Mouse (Mus musculus): ENCODE results near the gene Hist1h2bj.
"Not testable (repeated sequence)": the region's sequence is repeated elsewhere in the genome, so short reads cannot be mapped to it uniquely, and the experiment has no call there.

The Hist1h2bj gene

DNA sequence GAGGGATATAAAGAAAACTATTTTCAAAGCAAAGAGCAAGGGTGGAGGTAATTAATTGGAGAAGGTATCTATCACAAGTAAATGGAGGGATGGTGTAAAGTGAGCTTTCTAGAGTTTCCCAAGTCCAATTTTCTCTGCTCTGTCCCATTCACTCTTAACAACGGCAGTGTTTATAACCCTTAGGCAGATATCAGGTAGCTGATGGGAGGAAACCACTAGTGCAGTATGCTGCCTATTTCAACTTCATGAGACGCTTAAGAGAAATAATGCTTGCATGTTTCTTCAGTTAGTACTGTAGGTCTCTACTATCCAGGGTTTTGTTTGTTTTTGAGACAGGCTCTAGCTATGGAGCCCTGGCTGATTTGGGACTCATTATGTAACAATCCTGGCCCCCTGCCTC lies 5.6 kb upstream of the Hist1h2bj start:
- in situ Hi-C loops (cut with MboI, MseI) = loop anchor here (5.0 to 10.0 kb wide), 3 partner anchors 315 to 1707 kb away; partner anchors contain the start of genes Hist1h2af, Hist1h2bb, Hist1h2bm and Hist1h3c

DNA sequence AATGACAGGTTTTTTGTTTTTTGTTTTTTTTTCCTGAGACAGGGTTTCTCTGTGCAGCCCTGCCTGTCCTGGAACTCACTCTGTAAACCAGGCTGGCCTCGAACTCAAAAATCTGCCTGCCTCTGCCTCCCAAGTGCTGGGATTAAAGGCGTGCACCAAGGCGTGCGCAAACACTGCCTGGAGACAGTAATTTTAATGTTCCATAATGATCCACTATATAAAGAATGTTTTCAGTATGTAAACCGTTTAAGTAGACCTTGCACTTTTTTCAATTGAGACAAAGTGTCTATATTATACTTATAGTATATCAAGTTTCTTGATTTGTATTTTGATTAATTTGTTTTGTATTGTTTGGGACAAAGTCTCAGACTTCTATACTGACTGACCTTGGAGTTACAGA lies 3.6 kb upstream of the Hist1h2bj start:
- in situ Hi-C loops (cut with MboI, MseI) = loop anchor here (5.0 to 10.0 kb wide), 3 partner anchors 317 to 1705 kb away; partner anchors contain the start of genes Hist1h2af, Hist1h2bb, Hist1h2bm and Hist1h3c

DNA sequence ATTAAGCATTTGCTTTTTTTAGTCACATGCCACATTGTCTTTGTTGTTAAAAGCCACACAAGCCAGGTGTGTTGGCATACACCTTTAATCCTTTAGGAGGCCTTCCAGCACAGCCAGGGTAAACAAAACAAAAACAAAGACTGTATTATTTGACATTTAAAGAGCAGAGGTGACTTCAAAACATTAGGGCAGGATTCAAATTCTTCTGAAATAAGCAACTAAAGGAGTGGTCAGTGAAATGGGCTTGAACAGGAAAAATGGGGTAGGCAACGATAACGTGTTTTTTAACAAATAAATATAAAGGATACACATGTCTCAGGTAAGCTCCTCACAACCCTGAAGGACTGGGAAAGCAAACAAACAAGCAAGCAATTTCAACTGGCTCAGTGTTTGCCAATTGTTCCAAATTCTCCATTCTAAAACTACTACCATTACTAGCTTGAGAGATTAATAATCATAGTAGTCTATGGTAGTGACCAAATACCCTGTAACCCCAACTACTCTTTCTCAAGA lies 3.0 kb upstream of the Hist1h2bj start:
- in situ Hi-C loops (cut with MboI, MseI) = loop anchor here (5.0 to 10.0 kb wide), 3 partner anchors 318 to 1705 kb away; partner anchors contain the start of genes Hist1h2af, Hist1h2bb, Hist1h2bm and Hist1h3c

DNA sequence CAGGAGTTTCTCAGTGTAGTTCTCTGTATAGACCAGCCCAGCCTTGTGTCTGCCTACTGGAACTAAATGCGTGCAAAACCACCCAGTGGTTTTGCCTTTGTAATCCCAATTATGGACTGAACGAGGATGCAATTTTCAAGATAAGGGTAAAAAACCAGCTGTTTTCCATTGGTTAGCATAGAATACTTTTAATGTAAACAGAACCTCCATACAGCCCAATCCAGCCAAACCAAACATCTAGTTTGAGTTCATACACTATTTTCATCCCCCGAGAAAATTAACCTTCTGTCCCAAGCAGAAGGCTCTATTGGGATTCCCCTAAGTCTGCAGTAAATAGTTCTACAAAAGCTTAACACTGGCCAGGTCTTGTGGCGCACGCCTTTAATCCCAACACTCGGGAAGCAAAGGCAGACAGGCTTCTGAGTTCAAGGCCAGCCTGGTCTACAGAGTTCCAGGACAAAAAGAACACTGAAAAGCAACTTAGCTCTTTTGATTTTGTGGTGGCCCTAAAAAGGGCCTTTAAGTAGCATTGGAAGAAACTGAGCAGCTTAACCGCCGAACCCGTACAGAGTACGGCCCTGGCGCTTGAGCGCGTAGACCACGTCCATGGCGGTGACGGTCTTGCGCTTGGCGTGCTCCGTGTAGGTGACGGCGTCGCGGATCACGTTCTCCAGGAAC lies 2.4 kb upstream of the Hist1h2bj start:
- in situ Hi-C loops (cut with MboI, MseI) = no loop called here

DNA sequence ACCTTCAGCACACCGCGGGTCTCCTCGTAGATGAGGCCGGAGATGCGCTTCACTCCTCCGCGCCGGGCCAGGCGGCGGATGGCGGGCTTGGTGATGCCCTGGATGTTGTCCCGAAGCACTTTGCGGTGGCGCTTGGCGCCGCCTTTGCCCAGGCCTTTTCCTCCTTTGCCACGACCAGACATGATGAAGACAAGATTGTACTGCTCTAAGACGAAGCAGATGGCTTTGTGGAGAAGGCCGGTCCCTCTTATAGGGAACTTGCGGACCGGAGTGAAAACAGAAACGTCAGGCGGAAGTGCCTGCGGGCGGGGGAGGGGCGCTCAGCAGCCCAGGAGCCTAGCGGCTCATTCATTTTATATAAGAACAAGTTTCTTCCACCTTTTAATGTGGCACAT lies 1.9 kb upstream of the Hist1h2bj start, which contains the start of gene Hist1h4i:
Gene Hist1h4i, minus strand, starts transcription at position 221 of the 395 bp plus-strand sequence.
- in situ Hi-C loops (cut with MboI, MseI) = not testable (repeated sequence)

DNA sequence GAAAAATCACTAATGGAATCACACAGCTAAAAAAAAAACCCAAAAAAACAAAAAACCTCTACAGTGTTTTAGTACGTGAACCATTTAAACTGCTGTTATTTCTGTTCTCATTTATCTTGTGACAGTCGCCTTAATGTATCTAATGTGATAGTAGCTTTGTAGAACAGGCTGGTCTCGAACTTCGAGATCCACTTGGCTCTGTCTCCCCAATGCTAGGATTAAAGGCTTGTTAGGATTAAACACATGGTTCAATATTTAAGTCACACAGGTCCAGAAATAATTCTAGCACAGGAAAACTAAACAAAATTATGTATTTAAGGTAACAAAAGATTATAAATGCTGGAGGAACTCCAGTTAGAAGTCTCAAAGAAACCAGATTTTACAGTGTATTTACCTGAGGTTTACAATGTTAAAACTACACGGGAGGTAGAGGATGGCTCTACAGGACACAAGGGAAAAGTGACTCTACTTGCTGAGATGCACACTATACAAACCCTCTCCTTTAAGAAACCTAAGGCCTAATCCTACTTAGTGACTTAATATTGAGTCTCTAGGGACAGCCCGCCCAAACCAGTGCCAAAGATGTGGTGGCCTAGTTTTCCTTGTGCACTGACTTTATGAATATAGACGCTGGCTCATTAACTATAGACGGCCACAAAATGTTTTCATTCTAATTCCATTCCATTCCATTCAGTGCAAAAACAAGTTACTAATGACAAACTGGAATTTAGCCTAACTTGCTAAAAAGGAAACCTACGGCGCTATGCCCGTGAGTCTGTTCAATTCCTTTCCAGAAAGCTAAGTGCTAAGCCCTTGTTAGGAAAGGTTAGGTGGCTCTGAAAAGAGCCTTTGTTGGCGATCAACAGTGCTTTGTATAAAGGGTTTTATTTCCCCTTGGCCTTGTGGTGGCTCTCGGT lies 1.1 kb upstream of the Hist1h2bj start:
- in situ Hi-C loops (cut with MboI, MseI) = no loop called here

DNA sequence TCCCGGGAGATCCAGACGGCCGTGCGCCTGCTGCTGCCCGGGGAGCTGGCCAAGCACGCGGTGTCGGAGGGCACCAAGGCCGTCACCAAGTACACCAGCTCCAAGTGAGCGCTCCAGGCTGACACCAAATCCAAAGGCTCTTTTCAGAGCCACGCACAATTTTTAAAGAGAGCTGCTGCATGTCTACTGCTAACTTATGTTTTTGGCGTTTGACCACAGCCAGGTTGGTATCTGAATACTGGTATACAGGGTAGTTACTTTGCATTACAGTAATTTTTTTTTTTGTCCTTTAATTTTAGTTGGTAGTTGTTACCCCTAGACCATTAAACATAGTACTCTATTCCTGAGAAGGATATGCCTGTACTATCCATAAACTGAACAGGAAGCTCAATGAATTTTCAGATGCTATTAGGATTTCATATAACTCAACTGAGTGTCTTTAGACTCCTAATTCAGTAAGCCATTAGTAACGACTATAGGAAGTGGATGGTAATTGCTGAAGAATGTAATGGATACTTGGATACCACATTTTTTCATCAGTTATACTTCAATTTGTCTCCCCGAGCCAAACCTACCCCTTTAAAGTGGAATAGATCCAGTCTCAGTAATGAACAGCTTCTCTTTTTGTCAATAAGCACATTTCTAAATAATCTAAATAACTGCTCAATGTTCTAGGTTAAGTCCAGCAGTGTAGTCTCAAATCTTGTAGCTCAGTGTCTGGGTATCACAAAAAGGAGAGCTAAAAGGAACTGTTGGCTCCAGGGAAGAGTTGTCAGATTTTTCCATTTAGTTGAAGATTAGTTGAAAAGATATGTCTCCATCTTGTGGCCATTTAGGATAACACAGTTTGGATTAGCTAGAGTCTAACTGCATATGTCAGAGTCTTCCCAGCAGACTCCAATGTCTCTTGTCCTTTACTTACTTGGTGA lies 753 bp downstream of the Hist1h2bj start:
- in situ Hi-C loops (cut with MboI, MseI) = no loop called here

DNA sequence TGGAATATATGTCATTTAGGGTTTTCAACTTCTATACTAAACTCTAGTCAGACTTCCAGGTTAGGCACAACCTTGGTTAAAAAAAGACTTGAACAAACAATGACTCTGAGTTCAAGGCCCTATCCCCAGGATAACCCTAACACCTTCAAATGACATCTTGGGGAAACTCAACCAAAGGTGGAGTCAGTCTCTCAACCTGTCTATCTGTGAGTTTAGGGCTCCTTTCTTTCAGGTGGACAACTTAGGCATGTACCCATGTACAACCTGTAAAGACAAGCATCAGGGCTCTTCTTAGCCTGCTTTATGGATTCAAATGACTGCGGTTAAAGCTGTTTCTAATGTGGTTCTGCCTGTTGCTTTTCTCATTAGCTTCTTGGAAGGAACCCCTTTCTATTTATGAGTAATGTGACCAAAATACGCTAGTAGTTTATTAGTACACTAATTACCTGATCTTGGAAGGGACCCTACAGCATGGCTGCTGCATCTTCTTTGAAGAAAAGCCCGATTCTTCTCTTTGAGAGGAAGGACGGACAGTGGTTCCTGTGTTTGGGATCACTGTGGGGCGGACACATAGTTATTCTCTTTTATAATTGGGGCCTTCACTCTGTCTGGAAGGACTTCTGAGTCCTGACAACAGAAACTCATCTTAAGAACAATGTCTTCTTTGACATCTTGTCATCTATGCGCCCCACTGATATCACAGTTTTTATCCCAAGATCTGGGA lies 1.6 kb downstream of the Hist1h2bj start:
- in situ Hi-C loops (cut with MboI, MseI) = no loop called here

DNA sequence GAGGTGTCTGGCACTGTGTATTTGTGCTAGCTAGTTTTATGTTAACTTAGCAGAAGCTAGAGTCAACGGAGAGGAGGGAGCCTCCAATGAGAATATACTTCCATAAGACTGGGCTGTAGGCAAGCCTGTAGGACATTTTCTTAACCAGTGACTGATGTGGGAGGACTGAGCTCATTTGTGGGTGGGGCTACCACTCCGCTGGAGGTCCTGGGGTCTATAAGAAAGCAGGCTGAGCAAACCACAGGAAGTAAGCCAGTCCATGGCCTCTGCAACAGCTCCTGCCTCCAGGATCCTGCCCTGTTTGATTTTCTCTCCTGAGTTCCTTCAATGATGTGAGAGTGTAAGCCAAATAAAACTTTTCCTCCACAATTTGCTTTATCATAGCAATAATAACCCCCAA lies 2.3 kb downstream of the Hist1h2bj start:
- in situ Hi-C loops (cut with MboI, MseI) = no loop called here

DNA sequence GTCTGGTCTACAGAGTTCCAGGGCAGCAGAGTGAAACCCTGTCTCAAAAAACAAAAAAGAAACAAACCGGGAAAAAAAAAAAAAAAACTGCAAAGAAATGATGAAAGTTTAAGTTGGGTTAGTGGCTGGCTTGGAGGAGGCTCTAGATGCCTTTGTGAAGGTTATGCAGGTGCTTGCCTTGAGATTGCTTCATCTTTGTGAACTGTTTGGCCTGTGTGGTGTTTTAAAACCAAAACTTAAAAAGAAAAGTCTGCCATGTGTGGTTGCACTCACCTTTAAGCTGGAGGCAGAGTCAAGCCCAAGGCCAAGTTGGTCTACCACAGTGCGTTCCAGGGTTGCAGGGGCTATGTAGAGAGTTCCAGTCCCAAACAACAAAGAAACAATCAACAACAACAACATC lies 6.0 kb downstream of the Hist1h2bj start:
- in situ Hi-C loops (cut with MboI, MseI) = no loop called here

DNA sequence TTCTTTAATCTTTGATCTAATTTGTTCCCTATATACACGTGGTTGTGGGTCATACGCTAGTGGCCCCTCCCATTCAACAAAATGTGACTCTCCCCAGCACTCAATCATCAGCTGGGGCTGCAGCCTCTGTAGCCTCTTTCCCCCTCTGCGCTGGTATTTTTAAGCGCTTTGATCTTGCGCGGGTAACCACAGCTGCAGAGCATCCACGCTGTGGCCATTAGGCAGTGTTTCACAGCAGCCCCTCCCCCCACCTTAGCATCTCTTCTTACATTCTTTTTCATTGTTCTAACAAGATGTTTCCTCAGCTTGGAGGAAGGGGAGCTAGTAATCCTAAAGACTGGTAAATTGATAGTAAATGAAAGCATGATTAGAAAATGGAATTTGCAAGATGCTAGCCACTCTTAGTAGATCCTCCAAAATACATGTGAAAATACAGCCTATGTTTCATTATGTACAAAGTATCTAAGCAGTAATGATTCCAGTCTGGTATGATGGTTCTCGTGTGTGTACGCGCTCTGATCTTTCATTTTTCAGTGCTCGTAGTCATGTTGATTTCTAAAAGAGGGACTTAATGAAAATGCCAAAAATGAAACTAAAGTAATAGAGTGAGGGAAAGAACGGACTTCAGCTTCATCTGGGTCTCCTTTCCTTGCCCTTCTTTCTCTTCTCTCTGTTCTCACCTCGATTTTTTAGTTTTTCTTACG lies 6.9 kb downstream of the Hist1h2bj start:
- in situ Hi-C loops (cut with MboI, MseI) = loop anchor here (5.0 kb wide), 1 partner anchor 1472 kb away; no protein-coding TSS in a partner anchor

DNA sequence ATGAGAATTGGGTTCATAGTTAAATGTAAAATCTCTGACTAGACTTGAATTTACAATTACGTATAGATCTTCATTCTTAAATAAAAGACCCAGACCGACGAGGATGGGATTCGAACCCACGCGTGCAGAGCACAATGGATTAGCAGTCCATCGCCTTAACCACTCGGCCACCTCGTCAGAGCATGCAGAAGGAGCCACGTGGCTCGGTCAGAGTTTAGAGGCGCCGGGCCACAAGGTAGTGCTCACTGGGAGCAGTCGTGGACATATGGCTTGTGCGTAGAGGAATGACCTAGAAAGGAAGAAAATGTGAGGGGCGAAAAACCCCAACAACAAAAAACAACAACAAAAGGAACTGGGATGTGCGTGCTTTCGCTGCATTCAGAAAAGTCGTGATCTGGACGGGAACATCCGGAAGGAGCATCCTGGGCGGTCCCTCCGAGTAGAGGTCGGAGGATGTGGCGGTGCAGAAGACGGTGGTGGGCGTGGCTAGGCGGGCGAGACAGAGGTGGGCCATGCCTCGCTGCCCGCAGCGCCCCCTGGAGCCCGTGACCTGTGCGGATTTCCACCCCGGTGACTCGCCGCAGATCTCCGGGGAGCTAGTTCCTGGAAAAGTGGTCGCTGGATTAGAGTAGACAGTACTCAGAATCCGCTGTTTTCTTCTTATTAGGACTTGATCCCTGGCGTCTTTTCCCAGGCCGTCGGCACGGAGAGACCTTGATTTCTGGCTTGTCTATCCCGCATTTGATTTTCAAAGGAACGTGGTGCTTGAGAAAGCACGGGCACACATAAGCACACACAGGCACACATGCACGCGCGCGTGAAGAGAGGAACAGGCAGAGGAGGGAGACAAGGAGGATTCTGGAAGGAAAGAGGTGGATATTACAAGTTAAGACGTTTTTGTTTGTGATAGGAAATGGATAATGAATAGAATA lies 7.8 kb downstream of the Hist1h2bj start:
- in situ Hi-C loops (cut with MboI, MseI) = loop anchor here (5.0 kb wide), 1 partner anchor 1471 kb away; no protein-coding TSS in a partner anchor

DNA sequence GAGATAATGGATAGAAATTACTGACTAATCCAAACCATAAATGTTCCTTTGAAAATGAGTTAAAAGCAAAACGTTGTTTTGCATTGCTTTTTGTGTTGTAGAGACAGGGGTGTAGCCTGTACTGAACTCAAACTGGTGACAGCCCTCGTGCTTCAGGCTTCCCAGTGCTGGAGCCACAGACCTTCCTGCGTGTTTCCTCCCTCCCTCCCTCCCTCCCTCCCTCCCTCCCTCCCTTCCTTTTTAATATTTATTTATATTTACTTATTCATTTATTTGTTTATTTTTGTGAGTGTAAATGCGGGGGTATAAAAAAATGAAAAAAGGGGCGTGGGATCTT lies 8.5 kb downstream of the Hist1h2bj start:
- in situ Hi-C loops (cut with MboI, MseI) = loop anchor here (5.0 kb wide), 1 partner anchor 1471 kb away; no protein-coding TSS in a partner anchor

DNA sequence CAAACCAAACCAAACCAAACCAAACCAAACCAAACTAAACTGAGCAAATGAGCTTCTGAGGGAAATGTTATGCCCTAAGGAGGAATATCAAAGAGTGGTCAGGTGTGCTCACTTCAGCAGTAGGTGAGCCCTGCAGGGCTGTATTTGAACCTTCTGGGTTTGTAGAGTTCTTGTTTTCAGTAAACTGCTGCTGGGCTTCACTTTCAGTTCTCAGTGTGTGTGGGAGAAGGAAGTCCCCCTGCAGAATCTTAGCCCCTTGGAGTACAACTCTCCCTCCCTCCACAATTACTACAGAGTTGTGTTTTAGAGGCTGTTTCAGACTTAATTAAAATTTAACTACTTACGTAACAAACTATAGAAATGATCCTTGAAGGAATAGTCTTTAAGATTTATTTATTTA lies 10.7 kb downstream of the Hist1h2bj start:
- in situ Hi-C loops (cut with MboI, MseI) = loop anchor here (5.0 kb wide), 1 partner anchor 1469 kb away; no protein-coding TSS in a partner anchor

DNA sequence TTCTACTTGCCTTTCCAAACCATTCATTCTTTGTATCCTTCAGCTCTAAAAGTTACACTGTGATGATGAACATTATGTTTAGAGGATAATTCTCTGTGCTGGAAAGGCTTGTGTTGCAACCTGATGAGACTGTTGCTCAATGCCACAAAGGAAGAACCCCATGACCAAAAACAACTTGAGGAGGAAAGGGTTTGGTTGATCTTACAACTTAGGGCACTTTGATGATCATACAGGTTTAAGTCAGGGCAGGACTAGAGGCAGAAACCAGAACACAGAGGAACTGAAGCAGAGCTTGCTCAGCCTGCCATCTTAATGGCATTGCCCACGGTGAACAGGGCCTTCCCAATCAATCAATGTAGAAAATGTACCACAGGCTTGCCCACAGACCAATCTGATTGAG lies 18.4 kb downstream of the Hist1h2bj start:
- in situ Hi-C loops (cut with MboI, MseI) = loop anchor here (5.0 kb wide), 1 partner anchor 1331 kb away; no protein-coding TSS in a partner anchor

DNA sequence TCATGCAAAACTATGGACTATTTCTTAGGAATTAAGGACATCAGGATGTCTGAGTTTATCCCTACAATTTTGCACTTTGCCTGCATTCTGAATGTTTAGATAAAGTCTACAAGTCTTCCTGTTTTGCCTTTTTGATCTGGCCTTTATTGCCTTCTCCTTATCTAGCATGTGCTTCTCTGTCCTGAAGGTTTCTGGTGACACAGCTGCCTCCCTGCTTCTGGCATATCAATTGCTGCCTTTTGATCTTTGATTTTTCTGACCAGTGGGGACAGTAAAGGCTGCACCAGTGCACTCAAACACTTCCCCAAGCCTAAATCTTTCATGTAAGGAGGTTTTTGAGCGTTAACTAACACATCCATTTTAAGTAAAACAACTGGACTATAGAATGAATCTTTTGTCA lies 20.5 kb downstream of the Hist1h2bj start:
- in situ Hi-C loops (cut with MboI, MseI) = loop anchor here (5.0 kb wide), 1 partner anchor 1329 kb away; no protein-coding TSS in a partner anchor

DNA sequence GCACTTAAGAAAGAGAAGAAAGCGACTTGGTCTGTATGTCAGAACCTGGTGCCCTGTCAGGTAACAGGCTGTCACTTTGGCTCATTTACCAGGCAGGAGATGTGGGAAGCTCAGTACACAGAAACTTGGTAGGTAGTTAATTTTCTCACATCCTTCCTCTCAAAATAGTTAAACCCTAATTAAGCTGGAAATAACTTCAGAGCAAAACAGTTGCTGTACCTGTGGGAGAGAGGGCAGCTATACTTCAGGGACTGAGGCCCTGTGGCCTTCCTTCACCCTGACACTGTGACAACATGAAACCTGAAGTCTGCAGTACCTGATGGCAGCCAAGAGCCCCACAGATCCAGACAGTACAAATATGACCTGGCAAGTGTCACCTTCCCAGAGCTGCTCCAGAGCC lies 41.1 kb downstream of the Hist1h2bj start, which contains the start of gene Vmn1r188:
Gene Vmn1r188, plus strand, starts transcription at position 301 of the 400 bp plus-strand sequence.
- in situ Hi-C loops (cut with MboI, MseI) = not testable (repeated sequence)

Data from regulatory T cell (primary cell).